Mouse (Mus musculus) heart, postnatal 0 days (tissue): ENCODE data around the gene Mta3. TPM values are rescaled to one million over a fixed set of nuclear protein-coding genes. Genes with fewer than 3 reads are reported as not detected.

Source experiments
- ATAC-seq: fragments of 200-750 bp; cut with Nextera tagmentation; 2 replicates; pipeline ENCODE4 v1.8.0; 2017; ENCODE audit warnings: low read depth, moderate number of reproducible peaks, moderate library complexity; ENCODE audit not compliant: insufficient read depth
- DNase-seq: peaks from one replicate; pipeline ENCODE4 v3.0.0-alpha.2; 2016; ENCODE audit warnings: low spot score
- H3K27ac ChIP-seq: fragments of 300-500 bp; sonication (generic); 2 replicates; pipeline ENCODE4 v1.5.1; 2014; ENCODE audit warnings: low read depth, mild to moderate bottlenecking
- H3K27me3 ChIP-seq: fragments of 300-500 bp; sonication (generic); 2 replicates; pipeline ENCODE4 v1.6.1; 2014; ENCODE audit warnings: low read length, mixed read lengths; ENCODE audit not compliant: control insufficient read depth, insufficient read depth
- H3K36me3 ChIP-seq: fragments of 300-500 bp; sonication (generic); replicated peaks from 2 replicates; pipeline ENCODE4 v1.6.1; 2014; ENCODE audit warnings: low read length, mixed read lengths; ENCODE audit not compliant: control insufficient read depth, insufficient read depth
- H3K4me1 ChIP-seq: fragments of 300-500 bp; sonication (generic); 2 replicates; pipeline ENCODE4 v1.6.1; 2014; ENCODE audit warnings: antibody characterized with exemption; ENCODE audit not compliant: control insufficient read depth, insufficient read depth
- H3K4me2 ChIP-seq: fragments of 300-500 bp; sonication (generic); 2 replicates; pipeline ENCODE4 v1.6.1; 2014; ENCODE audit warnings: low read depth, mild to moderate bottlenecking, low read length, moderate library complexity
- H3K4me3 ChIP-seq: fragments of 300-500 bp; sonication (generic); 2 replicates; pipeline ENCODE4 v1.5.1; 2014; ENCODE audit warnings: low read depth, low read length
- H3K9ac ChIP-seq: fragments of 300-500 bp; sonication (generic); replicated peaks from 2 replicates; pipeline ENCODE4 v1.6.1; 2014; ENCODE audit warnings: low read depth, low read length, mixed read lengths
- H3K9me3 ChIP-seq: fragments of 300-500 bp; sonication (generic); replicated peaks from 2 replicates; pipeline ENCODE4 v1.6.1; 2016; ENCODE audit warnings: low read length; ENCODE audit not compliant: control insufficient read depth
- CTCF ChIP-seq: IDR thresholded peaks from 2 replicates; pipeline ENCODE4 v1.5.1; 2016; ENCODE audit warnings: antibody characterized with exemption, control low read depth, low read depth
- EP300 ChIP-seq: IDR thresholded peaks from 2 replicates; pipeline ENCODE4 v1.6.1; 2016; ENCODE audit warnings: antibody characterized with exemption, low read depth
- WGBS: fragments of 180-500 bp; shearing (Covaris S2); extraction: QIAGEN DNeasy Blood & Tissue Kit; methylation state at CpG from one replicate; pipeline ENCODE4 v1.1.7; 2014; 5-methylcytosine and 5-hydroxymethylcytosine counted together
- polyA plus RNA-seq: library from polyadenylated mRNA; unstranded; fragments of >200 nt; fragmentation: Nextera tagmentation; extraction: Ambion mirVana; gene quantifications from 2 replicates; pipeline ENCODE4 v1.2.1, GENCODE M21; 2015
- total RNA-seq: library from RNA; depleted of rRNA; stranded (reverse); fragments of >200 nt; gene quantifications from 2 replicates; pipeline ENCODE4 v1.2.3, GENCODE M21; 2014; ENCODE audit warnings: low replicate concordance

The Mta3 gene
- total and polyA plus RNA-seq, 2 experiments from 2014 or later, result 28.3 to 34.3 TPM

DNA sequence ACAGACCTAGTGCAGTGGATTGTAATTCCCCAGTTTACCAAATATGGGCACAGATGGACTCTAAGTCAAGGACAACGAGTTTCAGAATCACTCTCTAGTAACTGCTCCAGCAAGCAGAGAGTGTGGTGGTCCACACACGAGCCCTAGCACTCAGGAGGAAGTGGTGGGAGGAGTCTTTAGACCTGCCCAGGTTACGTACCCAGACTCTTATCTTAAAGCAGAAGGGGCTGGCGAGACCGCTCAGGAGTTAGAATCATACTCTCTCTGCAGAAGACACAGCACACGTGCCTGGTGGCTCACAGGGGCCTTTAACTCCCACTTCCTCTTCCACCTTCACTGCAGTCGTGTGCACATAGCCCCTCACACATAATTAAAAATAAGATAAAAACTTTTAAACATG, 101.4 kb downstream of the Mta3 start:
- Histone ChIP-seq H3K4me1 (no peaks in the 10 kb centered on the region), H3K9ac (no peak overlapping the region), H3K4me3 (no peak overlapping the region), H3K27ac (no peak overlapping the region), H3K27me3 (no peaks in the 10 kb centered on the region), H3K36me3 (peaks cover 25% of the 10 kb centered on the region), H3K4me2 (no peak overlapping the region), H3K9me3 (no peaks in the 10 kb centered on the region)
- TF ChIP-seq EP300 (no peak), CTCF (no peak)
- 57% methylated on average over 7 of the region's 7 CpGs for WGBS
- ATAC-seq (no peak), DNase-seq (no peak)

DNA sequence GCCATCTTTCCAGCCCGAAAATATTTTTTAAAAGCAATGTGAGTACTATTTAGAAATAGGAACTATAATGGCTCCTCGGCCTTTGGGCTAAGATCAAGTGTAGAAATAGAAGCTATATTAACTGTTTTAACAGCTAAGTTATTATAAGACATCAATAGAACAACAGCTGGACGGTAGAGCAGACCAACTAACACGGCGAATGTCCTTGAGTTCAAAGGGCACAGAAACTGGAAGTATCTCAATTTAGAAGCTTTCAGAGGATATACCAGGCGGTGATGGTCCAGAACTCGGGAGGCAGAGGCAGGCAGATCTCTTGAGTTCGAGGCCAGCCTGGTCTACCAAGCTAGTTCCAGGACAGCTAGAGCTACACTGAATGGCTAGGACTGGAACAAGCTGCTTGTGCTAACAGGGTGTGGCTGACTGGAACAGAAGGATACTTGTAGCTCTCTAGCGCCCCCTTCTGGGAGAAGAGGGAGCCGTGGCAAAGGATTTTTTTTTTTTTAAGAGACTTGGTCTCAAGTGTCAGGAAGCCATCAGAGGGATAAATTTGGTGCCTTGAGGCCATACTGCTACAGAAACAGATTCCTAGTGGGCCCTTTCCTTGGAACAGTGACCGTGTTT, 101.9 kb downstream of the Mta3 start:
- ATAC-seq (no peak), DNase-seq (peak; percentile 49)
- Histone ChIP-seq H3K36me3 (peaks cover 28% of the 10 kb centered on the region), H3K4me3 (no peak overlapping the region), H3K27me3 (no peaks in the 10 kb centered on the region), H3K4me1 (no peaks in the 10 kb centered on the region), H3K9me3 (no peaks in the 10 kb centered on the region), H3K27ac (no peak overlapping the region), H3K4me2 (no peak overlapping the region), H3K9ac (no peak overlapping the region)
- WGBS, result 75% methylated on average over 11 of the region's 11 CpGs
- TF ChIP-seq EP300 (no peak), CTCF (peak; percentile 69)

DNA sequence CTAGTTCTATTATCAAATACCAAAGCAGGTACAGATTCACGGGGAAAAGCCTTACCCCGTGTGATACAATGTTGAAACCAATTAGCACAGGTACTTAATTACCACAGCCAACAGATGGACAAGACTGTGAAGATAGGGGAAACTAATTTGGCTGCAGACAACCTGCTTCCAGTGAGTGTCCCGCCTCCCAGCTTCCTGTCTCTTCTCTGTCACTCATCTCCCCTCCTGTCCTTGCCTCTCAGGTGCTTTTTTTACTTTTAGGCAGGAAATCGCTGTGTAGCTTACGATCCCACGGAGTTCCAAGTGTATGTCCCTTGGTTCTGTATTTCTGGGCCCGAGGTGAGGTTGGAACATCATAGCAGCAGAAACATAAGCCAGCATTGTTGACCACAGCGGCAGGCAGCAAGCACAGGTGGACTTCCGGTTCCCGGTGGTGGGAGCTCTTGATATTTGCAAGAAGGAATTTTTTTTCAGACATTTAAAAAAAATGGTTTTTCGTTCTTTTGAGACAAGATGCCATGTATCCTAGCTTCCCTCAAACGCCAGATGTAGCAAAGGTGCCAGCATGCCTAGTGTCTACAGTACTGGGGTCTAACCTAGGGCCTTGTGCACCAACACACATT, 102.6 kb downstream of the Mta3 start:
- H3K4me3 ChIP-seq, result no peak overlapping the region
- H3K9ac ChIP-seq, result no peak overlapping the region
- no peak for TF ChIP-seq CTCF
- no peak for TF ChIP-seq EP300
- ATAC-seq (no peak), DNase-seq (no peak)
- no peak overlapping the region for H3K4me2 ChIP-seq
- no peak overlapping the region for H3K27ac ChIP-seq
- 91% methylated on average over 12 of the region's 12 CpGs for WGBS
- H3K4me1 ChIP-seq, result no peaks in the 10 kb centered on the region
- H3K27me3 ChIP-seq, result no peaks in the 10 kb centered on the region
- H3K36me3 ChIP-seq, result peaks cover 28% of the 10 kb centered on the region
- no peaks in the 10 kb centered on the region for H3K9me3 ChIP-seq

DNA sequence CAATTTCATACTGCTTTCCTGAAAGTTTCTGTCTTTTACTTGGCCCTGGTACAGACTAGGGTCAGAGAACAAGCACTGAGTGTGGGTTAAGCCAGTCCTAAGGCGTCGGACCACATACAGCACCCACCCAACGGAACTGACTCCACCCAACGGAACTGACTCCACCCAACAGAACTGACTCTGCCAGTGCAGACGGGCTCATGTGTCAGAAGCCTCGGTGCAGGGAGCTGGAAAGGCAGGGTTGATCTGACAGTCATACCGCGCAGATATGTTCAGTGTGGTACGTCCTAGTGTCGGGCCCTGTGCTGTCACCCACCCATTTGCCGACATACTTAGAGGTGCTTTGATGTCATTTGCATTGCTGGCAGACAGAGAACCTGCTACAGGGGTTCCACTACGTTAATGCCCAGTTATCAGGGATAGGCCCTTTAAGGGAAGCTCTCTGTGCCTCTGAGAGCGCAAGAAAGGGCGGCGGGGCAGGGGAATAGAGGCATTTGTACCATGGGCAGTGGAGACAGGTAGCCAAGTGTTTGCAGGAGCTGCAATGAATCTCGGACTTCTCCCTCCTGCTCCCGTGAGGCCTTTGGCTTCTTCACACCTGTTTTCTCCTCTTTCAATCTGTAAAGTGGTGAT, 103.3 kb downstream of the Mta3 start:
- TF ChIP-seq EP300, result no peak
- TF ChIP-seq CTCF, result no peak
- H3K9me3 ChIP-seq, result no peaks in the 10 kb centered on the region
- ATAC-seq, result no peak
- H3K4me1 ChIP-seq, result no peaks in the 10 kb centered on the region
- no peak overlapping the region for H3K9ac ChIP-seq
- no peak for DNase-seq
- H3K4me3 ChIP-seq, result no peak overlapping the region
- peaks cover 28% of the 10 kb centered on the region for H3K36me3 ChIP-seq
- H3K4me2 ChIP-seq, result no peak overlapping the region
- WGBS, result 82% methylated on average over 17 of the region's 17 CpGs
- H3K27ac ChIP-seq, result no peak overlapping the region
- no peaks in the 10 kb centered on the region for H3K27me3 ChIP-seq

DNA sequence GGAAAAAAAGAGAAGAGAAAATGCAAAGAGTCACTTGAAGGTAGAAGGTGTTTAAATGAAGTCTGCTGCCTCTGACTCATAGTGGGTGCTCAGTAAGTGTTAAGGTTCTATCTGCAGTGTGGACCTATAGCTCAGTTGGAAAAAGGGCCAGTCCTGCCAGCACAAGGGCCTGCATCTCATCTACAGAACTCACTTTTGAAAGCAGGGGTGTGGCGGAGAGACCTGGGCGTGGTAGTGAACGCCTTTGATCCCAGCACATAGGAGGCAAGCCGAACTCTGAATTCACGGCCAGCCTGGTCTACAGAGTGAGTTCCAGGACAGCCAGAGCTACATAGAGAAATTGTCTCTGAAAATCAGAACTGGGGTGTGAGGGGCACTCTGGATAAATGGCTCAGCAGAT, 104.3 kb downstream of the Mta3 start:
- DNase-seq (no peak), ATAC-seq (no peak)
- Histone ChIP-seq H3K4me2 (no peak overlapping the region), H3K4me1 (no peaks in the 10 kb centered on the region), H3K36me3 (peaks cover 28% of the 10 kb centered on the region), H3K9me3 (no peaks in the 10 kb centered on the region), H3K27me3 (no peaks in the 10 kb centered on the region), H3K27ac (no peak overlapping the region), H3K9ac (no peak overlapping the region), H3K4me3 (no peak overlapping the region)
- WGBS, result 95% methylated on average over 5 of the region's 5 CpGs
- TF ChIP-seq CTCF, result no peak
- no peak for TF ChIP-seq EP300
